Mouse (Mus musculus): ENCODE data around the gene Gm5797.
"Not testable (repeated sequence)": the region's sequence is repeated elsewhere in the genome, so short reads cannot be mapped to it uniquely, and the experiment has no call there.

Gm5797 gene

GRCm38 (mm10) chr14:7332295-7332694, at the start of gene Gm5797:
TSS of gene Gm5797 (minus strand) at chr14:7332395.
- not testable (repeated sequence) for DNase-seq

- not testable (repeated sequence) for DNase-seq
These were observed 32.8 kb upstream of the Gm5797 start, which contains the start of gene Gm8374 for GRCm38 (mm10) chr14:7365034-7365433. TSS of gene Gm8374 (minus strand) at chr14:7365134.

GRCm38 (mm10) chr14:7315093-7315492, 17.1 kb downstream of the Gm5797 start:
- DNase-seq = peak; percentile 47

GRCm38 (mm10) chr14:7314661-7315060, 17.5 kb downstream of the Gm5797 start, which contains the start of gene Gm3739:
TSS of gene Gm3739 (minus strand) at chr14:7315049.
- not testable (repeated sequence) for DNase-seq
